Mouse (Mus musculus) hindlimb bud, embryonic 11.5 days (tissue): Measurements from ENCODE around the gene Dnaja2.

ENCODE experiments used
- DNase-seq: peaks from one replicate; pipeline ENCODE4 v3.0.0-alpha.2; 2012; ENCODE audit warnings: low read depth, low spot score; ENCODE audit errors: extremely low spot score

Gene Dnaja2

DNA sequence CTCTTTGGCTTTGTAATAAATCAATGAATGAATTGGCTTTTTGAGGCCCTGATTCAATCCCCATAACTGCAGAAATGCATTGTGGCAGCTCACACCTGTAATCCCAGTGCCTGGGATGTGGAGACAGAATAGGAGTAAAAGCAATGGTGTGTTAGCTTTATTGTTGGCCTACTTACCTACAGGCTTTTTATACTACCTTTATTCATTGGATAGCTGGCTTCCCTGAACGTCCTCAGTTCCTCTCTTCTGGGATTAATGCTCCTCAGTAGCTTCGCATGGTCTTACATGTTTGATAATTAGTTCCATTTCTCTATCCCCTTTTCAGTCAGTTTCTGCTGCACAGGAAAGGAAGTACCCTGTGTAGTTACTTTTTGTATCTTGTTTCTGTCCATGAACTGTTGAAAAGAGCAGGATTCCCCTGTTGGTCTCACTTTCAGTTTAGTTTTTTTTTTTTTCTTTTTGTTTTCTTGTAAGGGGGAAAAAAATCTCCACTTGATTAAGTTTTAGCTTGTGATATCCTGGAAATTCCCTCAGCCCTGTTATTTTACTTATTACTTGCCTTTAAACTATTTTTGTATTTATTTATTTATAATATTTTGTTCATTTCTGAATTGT, 1.9 kb upstream of the Dnaja2 start:
- no peak for DNase-seq

DNA sequence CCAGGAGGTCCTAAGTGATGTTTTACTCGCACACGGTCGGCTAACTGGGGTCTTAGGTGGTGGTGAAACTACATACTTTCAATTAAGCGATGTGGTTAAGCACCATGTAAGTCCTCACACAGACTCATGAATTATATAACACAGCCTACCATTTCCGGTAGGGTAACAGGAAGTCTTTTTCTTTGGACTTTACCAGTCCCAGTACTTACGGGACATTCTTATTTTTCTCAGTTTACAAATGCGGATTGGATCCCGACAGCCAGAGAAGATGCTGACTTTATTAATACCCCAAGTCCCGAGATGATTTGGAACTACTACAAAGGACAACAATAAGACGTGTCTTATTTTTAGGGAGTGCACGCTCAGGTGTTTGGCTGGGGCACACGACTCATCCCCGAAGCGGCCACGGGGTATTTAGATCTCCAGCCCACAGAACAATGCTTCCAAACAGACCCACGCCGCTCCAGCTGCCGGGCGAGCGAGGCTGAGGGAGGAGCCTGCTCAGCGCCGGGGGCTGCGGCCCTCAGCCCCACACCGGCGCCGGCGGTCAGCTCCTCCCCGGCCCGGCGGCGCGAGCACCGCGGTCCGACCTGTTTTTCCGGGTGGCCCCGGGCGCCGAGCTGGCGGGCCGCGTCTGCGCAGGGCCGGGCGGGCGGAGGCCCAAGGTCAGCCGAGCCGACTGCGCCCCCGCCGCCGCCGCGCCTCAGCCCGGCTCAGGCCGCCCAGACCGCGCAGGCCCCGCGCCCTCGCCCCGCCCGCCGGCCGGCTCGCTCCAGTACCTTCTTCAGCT, 558 bp downstream of the Dnaja2 start:
- no peak for DNase-seq

DNA sequence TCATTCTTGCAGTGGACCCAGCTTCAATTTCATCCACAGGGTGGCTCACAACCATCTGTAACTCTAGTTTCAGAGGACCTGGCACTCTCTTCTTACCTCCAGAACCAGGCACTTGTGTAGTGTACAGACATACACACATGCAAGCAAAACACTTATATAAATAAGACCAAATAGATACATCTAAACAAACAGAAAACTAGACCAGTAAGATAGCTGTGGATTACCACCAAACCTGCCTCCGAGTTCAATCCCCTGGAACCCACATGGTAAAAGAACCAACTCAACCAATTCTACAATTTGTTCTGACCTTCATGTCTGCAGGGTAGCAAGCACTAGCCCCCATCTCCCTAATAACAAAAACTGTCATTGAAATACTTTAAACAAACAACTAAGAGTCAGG, 3.2 kb downstream of the Dnaja2 start:
- no peak for DNase-seq

DNA sequence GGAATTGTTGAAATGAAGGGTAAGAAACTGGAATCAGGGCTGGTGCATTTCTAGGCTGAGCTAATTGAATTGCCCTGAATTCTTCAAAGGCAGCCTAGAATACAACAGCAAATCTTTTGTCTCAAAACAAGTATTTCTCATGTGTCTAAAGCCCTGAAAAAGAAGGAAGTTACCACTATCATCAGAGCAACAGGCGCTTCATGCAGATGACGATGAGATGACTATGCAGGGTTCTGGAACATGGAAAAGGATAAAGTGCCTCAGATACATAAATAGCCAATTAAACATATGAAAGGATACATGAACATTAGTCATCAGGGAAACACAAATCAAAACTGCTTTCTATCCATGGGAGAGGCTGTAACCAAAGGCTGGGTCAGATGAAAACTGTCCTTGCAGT, 18.8 kb downstream of the Dnaja2 start:
- no peak for DNase-seq

DNA sequence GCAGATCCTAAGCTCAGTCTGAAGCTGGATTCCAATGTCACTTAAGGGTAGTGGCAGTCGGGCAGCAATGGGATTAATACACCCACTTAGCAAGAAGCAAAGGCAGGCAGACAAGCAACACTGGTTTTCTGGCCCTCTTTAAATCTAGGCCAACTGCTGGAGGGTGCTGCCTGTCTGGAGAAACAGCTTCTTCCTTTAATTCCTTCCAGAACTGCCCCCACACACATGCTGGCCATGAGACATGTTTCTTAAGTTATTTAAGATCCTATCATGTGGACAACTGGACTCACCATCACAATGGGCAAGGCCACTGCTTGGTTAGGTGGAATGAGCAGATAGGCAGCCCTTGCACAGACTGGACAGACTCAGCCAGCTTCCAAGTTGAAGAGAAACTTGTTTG, 21.0 kb downstream of the Dnaja2 start:
- DNase-seq = no peak

DNA sequence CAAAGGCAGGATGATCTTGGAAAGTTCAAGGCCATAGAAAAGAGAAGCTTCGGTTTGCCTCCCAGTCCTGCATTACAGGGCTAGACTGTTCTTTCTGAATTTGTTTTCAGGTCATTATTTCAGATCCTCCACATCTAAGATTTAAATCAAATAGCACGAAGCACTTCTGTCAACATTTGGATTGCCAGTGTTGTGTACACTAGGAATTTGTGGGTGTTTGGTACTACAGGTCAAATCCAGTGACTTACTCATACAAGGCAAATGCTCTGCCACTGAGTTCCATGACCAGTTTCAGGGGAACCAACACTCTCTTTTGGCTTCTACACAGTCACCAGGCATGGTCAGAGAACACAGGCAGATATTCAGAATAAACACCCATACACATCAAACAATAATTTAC, 21.7 kb downstream of the Dnaja2 start:
- DNase-seq = no peak

DNA sequence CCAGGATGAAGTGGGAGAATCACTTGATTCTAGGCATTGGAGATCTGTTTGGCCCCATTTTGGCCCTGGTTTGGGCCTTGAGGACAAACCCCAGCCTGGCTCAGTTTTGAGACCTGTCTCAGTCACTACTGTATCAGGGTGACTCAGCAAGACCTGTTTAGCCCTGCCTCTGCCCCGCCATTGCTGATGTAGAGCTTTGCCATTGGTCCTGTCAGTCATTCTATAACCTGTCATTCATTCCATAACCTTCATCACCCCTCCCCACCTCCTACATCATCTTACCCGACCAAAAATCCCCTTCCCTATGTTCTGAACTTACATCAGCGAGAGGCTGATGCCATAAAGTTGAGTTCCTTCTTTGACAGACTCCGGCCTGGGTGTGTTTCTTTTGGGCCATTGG, 22.3 kb downstream of the Dnaja2 start:
- DNase-seq = no peak

DNA sequence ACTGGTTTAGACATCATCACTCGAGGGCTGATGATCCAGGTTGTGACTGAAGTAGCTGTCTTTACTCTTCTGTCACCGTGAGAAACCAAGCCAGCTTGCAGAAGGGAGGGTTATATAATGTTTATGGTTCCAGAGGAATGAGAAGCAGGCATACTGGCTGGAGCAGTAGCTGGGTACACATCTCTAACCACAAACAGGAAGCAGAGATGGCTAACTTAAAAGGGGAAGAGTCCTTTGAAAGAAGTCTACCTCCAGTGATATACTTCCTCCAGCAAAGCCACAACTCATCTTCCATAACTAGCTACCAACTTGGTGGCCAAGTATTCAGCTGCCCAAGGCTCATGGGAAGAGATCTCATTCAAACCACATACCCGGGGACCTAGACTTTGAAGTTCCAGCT, 23.7 kb downstream of the Dnaja2 start:
- DNase-seq = no peak

DNA sequence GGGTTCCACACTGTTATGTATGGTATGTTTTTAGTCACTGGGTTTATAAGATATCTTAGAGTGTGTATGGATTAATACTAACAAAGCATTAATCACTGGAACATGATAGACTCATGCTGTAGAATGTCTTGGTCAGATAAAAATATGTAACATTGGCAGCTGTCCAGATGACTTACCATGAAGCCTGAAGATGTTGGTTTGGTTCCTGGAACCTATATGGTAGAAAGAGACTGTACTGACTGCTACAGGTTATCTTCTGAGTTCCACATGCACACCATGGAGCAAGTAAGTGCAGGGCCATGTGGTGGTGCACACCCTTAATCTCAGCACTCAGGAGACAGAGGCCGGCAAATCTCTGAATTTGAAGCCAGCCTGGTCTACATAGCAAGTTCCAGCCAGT, 24.4 kb downstream of the Dnaja2 start:
- DNase-seq = no peak

DNA sequence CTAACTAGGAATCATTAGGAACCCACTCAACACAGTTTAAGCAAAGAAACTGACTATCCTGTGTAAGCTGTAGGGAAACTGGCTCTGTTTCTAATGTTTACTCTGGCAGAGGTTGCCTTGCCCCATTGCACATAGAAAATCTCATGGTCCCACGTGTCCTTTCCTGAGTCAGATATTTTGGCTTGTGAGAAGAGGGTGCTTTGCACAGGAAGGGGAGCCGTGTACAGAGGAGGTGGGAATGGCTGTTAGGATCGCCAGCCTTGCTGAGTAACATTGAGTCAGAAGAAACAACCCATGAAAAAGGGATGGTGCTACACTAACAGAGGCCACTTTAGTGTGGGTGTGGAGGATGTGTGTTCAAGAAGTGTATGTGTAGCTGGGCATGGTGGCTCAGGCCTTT, 26.2 kb downstream of the Dnaja2 start:
- DNase-seq = no peak

DNA sequence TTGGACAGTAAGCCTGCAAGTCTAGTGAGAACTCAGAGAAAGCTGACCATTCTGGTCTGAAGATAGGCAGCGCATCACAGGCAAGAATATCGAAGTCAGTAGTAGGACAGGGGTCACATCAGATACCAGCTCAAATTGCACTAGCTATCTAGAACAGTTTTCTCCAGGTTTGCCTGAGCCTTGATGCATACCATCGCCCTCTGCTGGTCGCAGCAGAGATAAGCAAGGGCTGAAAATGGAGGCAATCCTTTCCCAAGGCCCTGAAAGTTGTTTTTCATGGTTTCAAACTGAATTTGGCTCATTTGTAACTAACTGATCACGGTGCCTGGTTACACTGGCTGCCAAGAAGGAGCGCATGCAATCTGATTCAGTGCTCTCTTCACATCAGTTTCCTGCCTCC, 29.0 kb downstream of the Dnaja2 start:
- peak; percentile 28 for DNase-seq

DNA sequence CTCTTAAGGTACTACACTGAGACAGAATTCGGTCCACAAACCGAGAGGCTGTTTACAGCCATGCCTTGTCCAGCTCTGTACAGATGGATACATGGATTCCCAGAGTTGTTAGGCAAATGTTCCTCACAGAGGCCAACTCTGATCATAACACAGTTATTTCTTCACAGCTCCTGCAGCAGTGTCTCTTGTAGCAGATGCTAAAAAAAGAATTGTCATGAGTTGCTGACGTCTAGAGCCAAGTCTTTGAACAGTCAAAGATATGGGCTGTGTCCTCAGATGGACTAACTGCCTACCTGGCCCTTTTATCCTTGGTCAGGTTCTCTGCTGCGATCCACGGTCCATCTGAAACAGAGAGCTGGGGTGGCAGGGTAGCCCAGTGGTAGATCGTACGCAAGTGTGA, 31.1 kb downstream of the Dnaja2 start:
- no peak for DNase-seq

DNA sequence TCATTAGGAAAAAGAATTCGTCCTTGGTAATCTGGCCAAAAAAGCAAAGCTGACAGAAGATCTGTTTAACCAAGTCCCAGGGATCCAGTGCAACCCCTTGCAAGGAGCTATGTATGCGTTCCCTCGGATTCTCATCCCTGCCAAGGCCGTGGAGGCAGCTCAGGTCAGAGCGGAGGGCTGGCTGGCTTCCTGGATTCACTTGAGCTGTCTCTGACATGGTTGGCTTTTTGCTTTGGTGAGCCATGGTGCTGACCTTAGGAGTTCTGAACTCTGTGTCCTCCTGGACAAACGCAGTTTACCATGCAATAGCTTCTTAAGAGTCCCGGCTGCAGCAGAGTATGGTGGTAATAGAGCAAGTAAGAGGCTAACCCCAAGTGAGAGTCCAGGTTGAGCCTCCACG, 33.8 kb downstream of the Dnaja2 start:
- DNase-seq = no peak

DNA sequence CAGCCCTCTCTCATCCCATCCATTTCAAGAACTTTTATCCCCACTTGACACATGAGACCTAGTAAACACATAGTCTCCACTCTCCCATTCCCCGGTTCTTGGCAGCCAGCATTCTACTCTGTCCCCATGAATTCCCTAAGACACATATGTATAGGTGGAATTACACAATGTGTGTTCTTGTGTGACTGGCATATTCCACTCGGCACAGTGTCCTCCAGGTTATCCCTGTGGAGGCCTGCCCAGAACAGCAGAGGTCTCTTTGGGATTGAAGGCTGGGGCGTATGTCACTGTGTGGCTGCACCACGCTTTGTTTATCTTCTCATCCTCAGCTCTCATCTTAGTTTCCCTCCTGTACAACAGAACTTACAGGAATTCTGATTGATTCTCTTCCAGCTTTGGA, 34.6 kb downstream of the Dnaja2 start:
- DNase-seq = no peak

DNA sequence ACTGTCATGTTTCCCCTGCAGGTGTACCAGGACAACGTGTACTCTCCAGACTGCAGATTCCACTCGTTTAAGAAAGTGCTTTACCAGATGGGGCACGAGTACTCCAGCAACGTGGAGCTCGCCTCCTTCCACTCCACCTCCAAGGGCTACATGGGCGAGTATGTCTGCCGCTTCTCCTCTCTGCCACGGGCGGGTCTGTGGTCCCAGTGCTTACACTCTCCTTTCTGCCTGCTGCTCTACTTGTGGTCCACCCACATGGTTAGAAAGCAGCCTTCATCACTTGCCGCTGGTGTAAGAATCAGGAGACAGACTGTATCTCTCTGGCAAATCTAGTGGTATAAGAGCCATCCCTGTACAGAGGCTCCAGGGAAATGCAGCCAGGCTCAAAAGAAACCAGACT, 37.2 kb downstream of the Dnaja2 start:
- no peak for DNase-seq

DNA sequence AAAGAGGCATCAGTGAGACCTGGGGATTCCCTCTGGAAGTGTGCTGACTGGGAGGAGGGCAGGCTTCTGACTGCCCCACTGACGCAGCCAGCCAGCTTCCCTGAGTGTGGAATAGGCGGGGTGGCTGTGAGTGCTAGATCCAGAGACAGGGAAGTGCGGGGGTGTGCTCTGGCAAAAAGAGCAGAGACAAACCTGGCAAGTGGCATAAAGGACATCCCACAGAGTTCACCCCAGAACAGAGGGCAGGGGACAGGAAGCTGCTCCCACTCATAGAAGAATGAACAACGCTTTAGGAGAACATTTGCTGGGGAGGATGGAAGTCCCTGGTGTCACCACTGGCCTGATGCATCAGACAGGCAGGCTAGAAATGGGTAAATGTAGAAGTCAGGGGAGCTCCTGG, 37.8 kb downstream of the Dnaja2 start:
- no peak for DNase-seq

DNA sequence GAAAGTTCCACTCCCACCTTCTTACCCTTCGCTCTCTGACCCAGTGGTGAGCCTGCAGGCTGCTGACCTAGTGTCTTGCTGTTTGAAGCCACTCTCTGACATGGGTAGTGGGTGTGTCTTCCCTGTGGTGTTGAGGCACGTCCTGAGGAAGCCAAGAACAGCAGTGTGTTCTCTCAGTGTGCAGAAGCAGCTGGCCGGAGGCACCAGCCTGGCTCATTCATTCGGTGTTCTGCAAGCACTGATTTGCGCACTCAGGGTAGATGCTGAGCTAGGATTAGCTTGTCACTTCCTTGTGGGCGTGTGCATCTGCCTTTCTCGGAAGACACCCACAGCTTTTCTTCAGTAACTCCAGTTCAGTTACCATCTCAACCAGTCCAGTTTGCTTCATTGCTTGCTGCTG, 39.8 kb downstream of the Dnaja2 start:
- no peak for DNase-seq

DNA sequence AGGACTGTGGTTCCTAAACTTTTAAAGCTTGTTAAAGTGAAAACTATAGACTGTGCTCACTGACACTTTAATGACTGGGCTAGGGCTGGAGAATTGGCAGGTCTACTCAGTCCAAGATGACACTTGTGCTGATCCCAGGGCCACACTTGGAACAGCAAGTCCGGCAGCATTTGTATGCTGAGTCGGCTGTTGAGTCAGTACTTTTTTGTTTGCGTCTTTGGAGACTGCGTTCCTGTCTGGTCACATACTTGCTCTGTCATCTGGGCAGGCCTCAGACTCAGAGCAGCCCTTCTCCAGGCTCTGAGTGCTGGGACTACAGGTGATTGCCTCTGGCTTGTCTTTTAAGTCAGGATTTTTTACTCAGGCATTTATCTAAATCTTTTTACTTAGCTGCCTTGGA, 41.9 kb downstream of the Dnaja2 start:
- DNase-seq = no peak

DNA sequence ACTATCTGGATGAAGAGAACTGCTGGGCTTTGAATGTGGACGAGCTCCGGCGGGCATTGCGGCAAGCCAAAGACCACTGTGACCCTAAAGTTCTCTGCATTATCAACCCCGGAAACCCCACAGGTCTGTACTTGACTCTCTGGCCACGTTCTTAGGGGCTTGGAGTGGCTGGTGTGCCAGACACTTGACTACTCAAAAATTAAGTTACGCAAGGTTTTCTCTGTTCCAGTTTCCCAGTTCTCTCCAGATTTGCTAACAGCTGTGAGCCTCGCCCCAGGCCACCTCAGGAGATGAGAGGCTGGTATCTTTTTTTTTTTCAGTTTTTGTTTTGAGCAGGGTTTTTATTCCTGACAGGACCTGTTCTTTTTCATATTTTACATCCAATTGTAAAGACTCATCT, 42.9 kb downstream of the Dnaja2 start:
- DNase-seq = no peak

DNA sequence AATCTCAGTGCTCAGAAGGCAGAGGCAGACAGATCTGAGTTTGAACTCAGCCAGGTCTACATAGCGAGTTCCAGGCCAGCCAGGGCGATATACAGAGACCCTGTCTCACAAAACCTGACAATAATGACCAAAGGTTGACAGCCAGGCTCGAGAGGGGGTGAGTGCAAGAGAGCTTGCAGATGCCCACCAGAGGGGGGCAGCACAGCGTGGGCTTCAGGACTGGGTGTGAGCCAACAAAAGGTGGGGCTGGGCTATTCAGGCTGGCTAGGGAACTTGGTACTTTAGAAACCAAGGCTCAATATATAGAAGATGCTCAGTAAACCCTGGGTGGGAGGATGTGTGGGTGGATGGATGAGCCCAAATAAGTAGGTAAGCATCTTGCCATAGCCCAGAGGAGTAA, 46.5 kb downstream of the Dnaja2 start:
- DNase-seq = no peak

DNA sequence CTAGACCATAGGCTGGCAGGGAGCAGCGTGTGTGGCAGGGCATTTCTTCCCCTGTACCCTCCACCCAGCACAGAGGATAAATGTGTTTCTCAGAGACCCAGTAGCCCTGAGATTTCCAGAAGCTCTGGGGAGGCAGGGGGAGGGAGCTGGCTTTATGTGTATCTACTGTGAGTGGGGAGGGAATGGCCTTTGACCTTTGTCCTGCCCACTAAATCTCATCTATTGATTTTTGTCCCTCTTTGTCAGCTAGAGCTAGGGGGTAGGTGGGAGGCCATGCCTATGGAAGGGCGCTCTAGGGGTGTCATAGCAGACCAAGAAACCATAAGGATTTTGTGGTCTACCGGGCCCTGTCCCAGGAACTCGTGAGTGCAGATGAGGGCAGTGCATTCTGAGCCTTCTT, 48.5 kb downstream of the Dnaja2 start:
- DNase-seq = no peak

DNA sequence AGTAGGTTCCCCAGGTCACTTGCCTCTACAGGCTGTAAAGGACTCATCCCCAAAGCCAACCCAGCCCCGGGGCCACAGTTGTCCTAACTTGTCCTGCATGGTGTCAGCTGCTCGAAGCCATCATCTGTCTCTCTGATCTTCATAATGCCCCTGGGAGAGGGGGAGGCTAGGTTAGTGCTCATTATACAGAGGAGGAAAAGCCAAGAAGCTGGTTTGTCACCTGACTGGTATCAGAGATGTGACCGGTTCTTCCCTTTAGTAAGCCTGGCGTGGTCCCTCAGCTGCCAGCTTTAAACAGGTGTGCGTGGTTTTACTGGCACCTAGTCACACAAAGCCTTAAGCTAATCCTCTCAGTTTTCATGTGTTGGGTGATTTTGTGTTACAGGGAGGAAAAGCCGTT, 50.4 kb downstream of the Dnaja2 start:
- DNase-seq = no peak

DNA sequence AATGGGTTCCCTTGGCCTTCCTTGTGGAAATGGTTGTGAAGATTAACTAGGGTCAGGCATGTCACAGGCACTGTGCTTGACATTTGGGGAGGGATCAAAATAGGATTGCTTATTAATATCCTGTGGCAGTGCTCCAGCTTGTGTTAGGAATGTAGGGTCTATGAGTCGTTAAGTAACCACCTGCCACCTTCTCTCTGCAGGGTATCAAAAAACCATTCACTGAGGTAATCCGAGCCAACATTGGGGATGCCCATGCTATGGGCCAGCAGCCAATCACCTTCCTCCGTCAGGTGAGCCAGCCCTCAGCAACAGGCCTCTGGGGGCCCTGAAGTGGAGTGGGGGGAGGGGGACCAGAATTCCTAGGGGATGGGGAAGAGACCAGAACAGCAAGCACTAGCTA, 52.1 kb downstream of the Dnaja2 start:
- DNase-seq = no peak
